ENCODE assay signal across 10 mouse cellular contexts in genomic region chr9:96739808-96740711, GRCm38 (mm10). TPM values are rescaled to one million over a fixed set of nuclear protein-coding genes. Genes with fewer than 3 reads are reported as not detected.
DNase-seq lines count a peak whose midpoint lies in the region; ATAC-seq and TF ChIP-seq lines count a peak whose summit lies in the region.
"Had no signal": no experiment of that assay in that cellular context is flagged by ENCODE, and none has a peak within 500 bp of the region (broad histone marks: within the 10 kb centered on the region; RNA-seq: fewer than 3 reads in every experiment).

No protein-coding gene starts in this region.

- peak; percentile 42 for DNase-seq in gastrocnemius, adult 2 months
- no peak for DNase-seq in gastrocnemius, postnatal 10 days
- peak; percentile 55 for DNase-seq in heart, postnatal 4 days
- DNase-seq in gastrocnemius, adult 8-10 months (ENCODE audit: low spot score in 2 of 2), result no peak
- no peak for DNase-seq in spleen, postnatal 10 days (ENCODE audit: low spot score in 2 of 2)

- H3K27ac ChIP-seq in gastrocnemius, adult 2 months, result peak overlapping the region; percentile 81
- H3K27ac ChIP-seq: limb, embryonic 13.5 days; neural tube, embryonic 13.5 days had no signal

- intact Hi-C loops in gastrocnemius, adult 2 months (cut with DNase I), result no loop called here

- no peak for TF ChIP-seq CTCF in gastrocnemius, adult 2 months (IDR thresholded peaks at IDR 0.05)

- H3K4me3 ChIP-seq in gastrocnemius, adult 2 months, result peak overlapping the region; percentile 59
- H3K4me3 ChIP-seq: limb, embryonic 13.5 days; neural tube, embryonic 13.5 days had no signal

- ATAC-seq in CD4-positive, CD25-positive, alpha-beta regulatory T cell, adult 4 months, result peak; percentile 73
- ATAC-seq in monocyte, adult 5-6 weeks (replicated peaks; ENCODE audit: insufficient number of reproducible peaks, low FRiP score, low TSS enrichment, poor library complexity, severe bottlenecking), result peak; percentile 40; the same call in 1 of the 2 replicates
- no peak for ATAC-seq in megakaryocyte, adult 5-6 weeks (ENCODE audit: poor library complexity, severe bottlenecking)

RNA-seq across cellular contexts. Expression of gene Zbtb38, which starts 12.6 kb away (rescaled TPM):
- 10 to 100 TPM; 22.9 to 33.8 TPM for total RNA-seq in gastrocnemius, adult 2 months (2021)
- 10 to 100 TPM; 13.8 to 17.9 TPM for total RNA-seq in gastrocnemius, postnatal 10 days (2021)
- polyA plus RNA-seq in CD4-positive, CD25-positive, alpha-beta regulatory T cell, adult 4 months (2017; shearing (Covaris generic)), result 10 to 100 TPM; 80.3 to 85.0 TPM
- 10 to 100 TPM; 34.6 to 35.2 TPM for total RNA-seq in heart, postnatal 4 days (2021)
- 25.0 to 52.6 TPM (median 30.4 TPM) in 3 replicates for total RNA-seq in monocyte, adult 5-6 weeks (2017)
- total RNA-seq in megakaryocyte, adult 5-6 weeks (2015), result 13.6 and 18.9 TPM in 2 replicates
- 18.7 and 19.8 TPM in 2 replicates for total RNA-seq in megakaryocyte, adult 5-6 weeks (2017)
- total RNA-seq in gastrocnemius, adult 8-10 months (2022), result 10 to 100 TPM; 32.6 to 33.9 (median 32.9) TPM

Comparison
In these comparisons a context has a peak if more than half of its experiments do, and no peak if none do; other contexts are left out.
1. DNase-seq: peak in gastrocnemius, adult 2 months (single experiment) and heart, postnatal 4 days (single experiment); none in gastrocnemius, postnatal 10 days (single experiment), gastrocnemius, adult 8-10 months (0 of 2) and spleen, postnatal 10 days (0 of 2).